Mouse (Mus musculus): ENCODE measurements at regions not wholly inside any gene's neighbourhood (a gene's known extent, or its start where the extent isn't known, plus 50 kb on each side); places are given as distances from the start of the nearest gene placed in this dataset.

DNA sequence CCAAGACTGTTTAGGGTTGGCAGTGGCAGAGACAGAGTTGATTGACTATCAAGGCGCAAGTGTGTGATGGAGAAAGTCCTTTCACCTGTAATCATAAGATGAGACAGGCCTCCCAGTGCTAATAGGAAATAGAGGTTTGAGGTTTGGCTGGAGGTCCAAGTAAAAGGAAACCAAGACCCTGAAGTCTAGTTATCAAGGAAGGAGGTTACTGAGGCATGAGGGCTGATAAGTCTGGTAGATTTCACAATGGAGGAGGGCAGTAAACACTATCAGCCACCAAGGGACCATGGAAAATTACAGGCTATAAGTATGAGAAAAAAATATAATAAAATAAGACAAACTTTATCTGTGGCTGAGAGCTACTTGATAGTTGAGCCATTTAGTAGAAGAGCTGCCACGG, 52.1 kb upstream of the Cadm1 start:
- TF ChIP-seq EP300 (IDR thresholded peaks at IDR 0.05; ENCODE audit: insufficient read depth, low read depth, low read length) (no peak), POLR2A (IDR thresholded peaks at IDR 0.05; ENCODE audit: insufficient read depth, low read depth, low read length) (no peak), CTCF (IDR thresholded peaks at IDR 0.05) (no peak)

Data from heart, adult 2 months (tissue).